Mouse (Mus musculus) C2C12 (cell line): Measurements from ENCODE around the gene Itih4.

ENCODE experiments used
- CEBPB ChIP-seq: IDR thresholded peaks from one replicate; pipeline ENCODE4 v1.6.1; 2011; ENCODE audit warnings: low read depth, mild to moderate bottlenecking, control low read depth, moderate library complexity
- CTCF ChIP-seq: IDR thresholded peaks from one replicate; pipeline ENCODE4 v1.5.1; 2011; ENCODE audit not compliant: control insufficient read depth, insufficient read depth, insufficient read length
- MAX ChIP-seq: IDR thresholded peaks from one replicate; pipeline ENCODE4 v1.6.1; 2011; ENCODE audit warnings: mild to moderate bottlenecking, control low read depth
- MYOD1 ChIP-seq: IDR thresholded peaks from one replicate; pipeline ENCODE4 v1.6.1; 2011; ENCODE audit warnings: low read depth; ENCODE audit not compliant: control insufficient read depth, insufficient read length
- MYOG ChIP-seq: IDR thresholded peaks from one replicate; pipeline ENCODE4 v1.6.1; 2011; ENCODE audit not compliant: control insufficient read depth, insufficient read length; ENCODE audit errors: extremely low read depth
- USF1 ChIP-seq: IDR thresholded peaks from one replicate; pipeline ENCODE4 v1.6.1; 2011; ENCODE audit warnings: low read depth, mild to moderate bottlenecking, control low read depth, moderate library complexity

DNA sequence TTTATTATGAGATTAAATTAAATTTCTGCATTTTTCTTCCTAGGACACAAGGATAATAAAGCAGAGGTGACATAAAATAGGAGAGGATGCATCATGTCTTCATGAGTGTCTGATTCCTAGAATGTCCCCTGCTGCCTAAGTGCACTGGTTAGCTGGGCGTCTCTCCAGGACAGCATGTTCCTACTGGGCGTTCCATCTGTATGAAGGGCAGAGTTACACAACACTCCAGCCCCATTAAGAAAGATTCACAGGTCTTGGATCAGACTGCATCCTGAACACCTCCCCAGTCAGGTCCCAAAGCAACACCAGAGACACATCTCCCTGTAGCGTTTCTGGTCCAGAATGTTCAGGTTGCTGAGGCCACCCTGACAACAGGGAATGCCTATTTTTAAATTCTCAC lies 31.0 kb upstream of the Itih4 start:
- TF ChIP-seq CTCF, result no peak
- no peak for TF ChIP-seq CEBPB
- TF ChIP-seq USF1, result no peak
- TF ChIP-seq MYOD1, result no peak
- no peak for TF ChIP-seq MYOG
- TF ChIP-seq MAX, result no peak
